Mouse (Mus musculus) left cerebral cortex, postnatal 25 days (tissue): ENCODE measurements around the gene Morc1. TPM values are rescaled to one million over a fixed set of nuclear protein-coding genes. Genes with fewer than 3 reads are reported as not detected.

Experiments
- DNase-seq, 2 experiments: peaks; one replicate each; pipeline ENCODE4 v3.0.0; 2022; ENCODE audit warnings: low spot score in 2 of 2, mixed read lengths in 1 of 2
- intact Hi-C: fragments of 180-260 bp; cut with DNase I; formaldehyde crosslinking; loops from one replicate; pipeline ENCODE4 v1.15.1; 2025
- total RNA-seq, 2 experiments: library from RNA; stranded (reverse); gene quantifications; 2 replicates each; pipeline ENCODE4 v1.2.3; 2021

Morc1 gene
- total RNA-seq, 2 experiments from 2014 or later: 0.18 TPM; not detected in 1

DNA sequence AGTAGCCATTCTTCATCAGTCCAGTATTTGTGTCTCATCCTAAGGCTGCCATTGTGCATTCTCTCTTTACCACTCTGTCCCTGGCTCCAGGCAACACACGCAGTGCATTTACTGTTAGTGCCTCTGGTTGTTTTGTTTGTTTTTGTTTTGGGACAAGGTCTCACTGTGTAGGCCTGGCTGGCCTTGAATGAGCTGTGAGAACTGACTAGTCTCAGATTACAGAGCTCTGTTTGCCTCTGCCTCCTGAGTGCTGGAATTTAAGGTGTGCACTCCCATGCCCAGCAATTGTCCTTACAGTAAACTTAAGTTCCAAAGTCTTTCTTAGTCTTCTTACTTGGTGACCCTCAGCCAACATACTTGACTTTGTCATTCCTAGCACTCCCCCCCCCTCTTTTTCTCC lies 182.7 kb downstream of the Morc1 start:
- intact Hi-C loops: no loop called here

DNA sequence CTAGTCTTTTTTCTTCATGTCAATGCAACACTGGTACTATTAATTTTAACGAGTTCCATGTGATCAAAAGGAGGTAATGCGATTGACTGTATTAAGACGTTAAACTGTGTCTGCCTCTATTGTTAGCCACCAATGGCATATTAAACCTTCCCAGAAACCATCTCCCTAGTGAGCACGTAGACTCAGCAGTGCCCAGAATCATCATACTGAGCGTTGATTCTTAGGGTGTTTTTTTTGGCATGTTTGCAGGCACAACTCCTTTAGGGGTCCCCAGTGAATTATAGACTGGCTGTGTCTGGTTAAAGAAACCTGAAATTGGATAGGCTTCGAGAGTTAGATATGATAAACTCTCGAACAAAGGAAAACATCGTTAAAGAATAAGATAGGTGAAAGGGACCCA lies 189.5 kb downstream of the Morc1 start:
- DNase-seq: no peak
- intact Hi-C loops: no loop called here

More for the DNA sequence above, 182.7 kb downstream of the Morc1 start:
- no peak for DNase-seq

DNA sequence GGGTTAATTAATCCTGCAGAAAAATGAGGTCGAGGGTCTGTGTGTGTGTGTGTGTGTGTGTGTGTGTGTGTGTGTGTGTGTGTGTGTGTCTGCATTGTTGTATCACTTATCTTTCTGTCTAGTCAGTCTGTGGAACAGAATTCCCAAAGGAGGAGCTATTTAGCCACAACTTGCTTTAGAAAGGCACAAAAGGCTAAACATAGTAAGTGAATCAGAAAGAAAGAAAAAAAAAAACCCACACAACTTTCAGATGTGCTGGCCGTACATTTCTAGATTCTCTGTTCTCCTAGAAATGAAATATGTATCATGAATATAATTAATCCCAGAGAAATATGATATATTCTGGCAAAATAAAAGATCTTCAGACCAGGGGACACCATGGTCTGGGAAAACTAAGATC lies 190.0 kb downstream of the Morc1 start:
- DNase-seq: peak in 1 of 2 experiments; percentile 26
- intact Hi-C loops: no loop called here

DNA sequence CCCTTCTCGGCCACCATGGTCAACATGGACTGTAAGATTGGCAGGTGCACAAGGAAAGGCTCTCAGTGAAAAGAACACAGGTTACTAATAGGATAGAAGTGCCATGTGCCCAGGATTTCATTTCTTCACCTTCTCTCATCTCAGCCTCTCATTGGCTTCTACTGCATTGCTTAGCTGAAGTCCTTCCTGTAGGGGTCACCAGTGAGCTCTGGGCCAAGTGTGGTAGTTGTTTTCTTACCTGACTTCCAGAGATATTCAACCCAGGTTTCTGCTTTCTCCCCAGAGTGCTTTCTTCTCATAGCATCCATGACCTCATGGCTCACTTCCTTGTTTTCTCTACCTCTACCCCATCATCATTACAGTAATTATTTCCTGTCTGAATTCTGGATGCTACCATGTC lies 192.4 kb downstream of the Morc1 start:
- DNase-seq: no peak
- intact Hi-C loops: no loop called here

DNA sequence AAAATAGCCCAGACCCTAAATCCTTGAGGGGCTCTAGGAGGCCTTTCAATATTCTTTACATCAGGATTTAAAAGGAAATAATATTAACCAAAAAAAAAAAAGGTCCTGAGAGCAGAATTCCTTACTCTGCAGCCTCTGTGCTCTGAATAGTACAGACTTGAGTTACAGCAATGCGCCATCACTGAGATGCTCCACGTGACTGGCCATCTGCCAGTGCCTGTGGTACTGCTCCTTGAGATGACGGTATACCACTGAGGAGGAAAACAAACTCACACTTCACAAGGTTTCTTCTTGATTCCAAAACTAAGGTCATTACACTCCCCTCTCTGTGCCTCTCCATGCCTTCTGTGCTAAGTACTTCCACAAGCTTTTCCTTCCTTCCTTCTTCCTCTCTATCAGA lies 195.1 kb downstream of the Morc1 start:
- intact Hi-C loops: no loop called here
- DNase-seq: no peak

DNA sequence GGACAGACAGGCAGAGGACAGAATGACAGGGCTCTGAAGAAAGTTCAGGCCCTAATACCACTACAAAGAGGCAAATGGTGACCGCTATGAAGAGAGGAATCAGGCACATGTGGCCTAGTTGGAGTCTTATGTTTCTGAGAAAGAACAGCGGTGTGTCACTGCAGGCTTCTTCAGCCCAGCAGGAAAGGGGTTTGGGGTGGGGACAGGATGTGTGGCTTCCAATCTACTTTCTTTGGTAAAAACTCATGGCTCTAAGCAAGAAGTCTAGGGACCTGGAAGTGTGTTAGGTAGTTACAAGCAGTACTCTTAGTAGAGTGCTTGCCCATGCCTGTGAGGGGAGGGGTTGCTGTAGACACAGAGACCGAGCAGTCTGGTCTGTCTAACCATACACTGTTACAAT lies 196.3 kb downstream of the Morc1 start:
- intact Hi-C loops: no loop called here
- DNase-seq: no peak

DNA sequence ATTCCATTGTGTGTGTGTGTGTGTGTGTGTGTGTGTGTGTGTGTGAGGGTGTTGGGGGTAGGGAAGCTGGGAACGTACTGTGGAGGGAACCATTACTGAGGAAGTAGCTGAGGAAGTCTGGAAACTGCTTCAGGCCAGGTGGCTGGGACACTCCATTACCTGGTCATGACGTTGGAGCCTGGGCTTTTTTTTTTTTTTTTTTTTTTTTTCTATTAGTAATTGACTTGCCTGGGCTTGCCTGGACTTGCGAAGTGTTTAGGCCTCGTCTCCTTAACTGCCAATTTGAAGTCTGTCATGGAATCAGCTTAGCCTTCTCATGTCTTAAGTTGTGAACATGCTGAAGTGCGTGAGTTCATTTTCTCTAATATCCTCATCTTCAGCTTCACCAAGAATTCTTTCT lies 198.7 kb downstream of the Morc1 start:
- DNase-seq: no peak
- intact Hi-C loops: no loop called here

DNA sequence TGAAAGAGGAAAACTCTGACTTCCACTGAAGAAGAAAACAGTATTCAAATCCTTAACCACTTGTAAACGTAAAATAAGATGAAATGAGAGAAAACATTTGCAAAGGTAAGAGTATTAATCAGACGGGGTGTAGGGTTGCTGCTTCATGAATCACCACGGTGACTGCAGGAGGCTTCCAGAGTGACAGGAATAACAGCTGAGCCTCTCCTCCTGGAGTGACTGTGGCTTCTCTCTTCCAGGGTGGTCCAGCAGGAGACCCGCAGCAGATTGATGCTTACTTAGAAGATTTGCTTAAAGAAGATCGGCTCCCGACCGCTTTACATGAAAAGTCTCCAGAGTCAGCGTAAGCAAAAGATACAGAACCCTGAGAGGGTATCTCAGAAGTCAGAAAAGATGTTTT lies 199.4 kb downstream of the Morc1 start:
- DNase-seq: no peak
- intact Hi-C loops: no loop called here

DNA sequence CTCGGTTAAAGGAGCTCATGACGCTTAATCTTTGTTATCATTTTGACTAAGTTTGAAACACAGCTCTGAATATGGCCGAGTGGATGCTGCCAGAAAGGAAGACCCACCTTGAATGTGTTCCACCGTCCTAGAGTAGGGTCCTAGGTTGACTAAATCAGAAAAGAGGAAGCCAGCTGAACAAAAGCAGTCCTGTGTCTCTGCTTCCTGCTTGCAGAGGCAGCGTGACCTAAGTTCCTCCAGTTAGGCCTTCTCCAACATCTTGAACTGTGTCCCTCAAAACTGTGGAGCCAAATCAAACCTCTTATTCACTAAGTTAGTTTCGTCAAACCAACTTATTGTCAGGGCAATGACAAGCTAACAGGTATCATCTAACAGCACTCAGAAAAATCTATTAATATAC lies 201.3 kb downstream of the Morc1 start:
- no peak for DNase-seq
- intact Hi-C loops: no loop called here

DNA sequence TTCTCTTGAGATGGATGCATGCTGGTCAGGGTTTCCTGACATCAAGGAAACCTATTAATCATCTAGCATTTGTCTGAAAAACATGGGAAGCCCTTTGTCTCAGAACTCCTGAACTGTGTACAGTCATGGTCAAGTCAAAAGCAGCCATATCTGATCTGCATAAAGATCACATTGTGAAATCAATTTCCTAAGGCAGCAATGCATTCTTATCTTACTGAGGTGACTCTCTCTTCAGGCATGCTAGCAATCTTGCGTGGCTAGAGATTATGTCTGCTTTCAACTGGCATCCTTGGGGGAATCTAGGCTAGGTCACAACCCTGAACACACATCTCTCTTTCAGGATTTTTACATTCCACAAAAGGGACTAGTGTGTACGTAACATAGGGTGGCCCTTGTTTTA lies 215.2 kb downstream of the Morc1 start:
- intact Hi-C loops: no loop called here
- no peak for DNase-seq

DNA sequence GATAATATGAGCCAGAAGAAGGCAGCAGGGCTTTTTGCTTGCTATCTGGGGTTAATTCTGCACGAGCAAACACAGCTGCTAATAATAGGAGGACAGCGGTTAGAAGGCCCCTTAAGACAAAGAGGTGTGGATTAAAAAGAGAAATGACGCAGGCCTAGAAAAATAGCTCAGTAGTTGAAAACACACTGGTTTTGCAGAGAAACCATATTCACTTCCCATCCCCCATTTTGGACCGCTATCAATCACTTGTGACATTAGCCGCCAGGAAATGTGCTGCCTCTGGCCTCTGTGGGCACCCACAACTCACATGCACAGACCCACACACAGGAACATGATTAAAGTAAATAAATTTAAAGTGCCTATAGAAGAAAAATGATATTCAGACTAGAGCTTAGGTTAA lies 240.7 kb downstream of the Morc1 start:
- intact Hi-C loops: no loop called here
- no peak for DNase-seq

DNA sequence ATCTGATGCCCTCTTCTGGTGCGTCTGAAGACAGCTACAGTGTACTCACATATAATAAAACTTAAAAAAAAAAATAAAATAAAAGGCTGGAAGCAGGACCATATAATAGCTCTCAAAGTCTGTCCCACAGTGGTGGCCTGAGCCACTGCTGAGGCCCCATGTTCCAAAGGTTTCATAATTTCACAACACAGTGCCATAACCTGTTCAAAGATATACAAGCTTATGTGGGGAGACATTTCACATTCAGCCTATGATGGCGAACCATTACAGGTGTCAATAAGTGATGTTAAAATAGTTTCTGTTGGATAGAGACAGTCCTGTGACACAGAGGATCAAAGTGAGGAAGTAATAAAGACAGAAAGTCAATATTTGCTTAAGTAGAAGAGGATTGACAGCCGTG lies 241.6 kb downstream of the Morc1 start:
- DNase-seq: no peak
- intact Hi-C loops: no loop called here

DNA sequence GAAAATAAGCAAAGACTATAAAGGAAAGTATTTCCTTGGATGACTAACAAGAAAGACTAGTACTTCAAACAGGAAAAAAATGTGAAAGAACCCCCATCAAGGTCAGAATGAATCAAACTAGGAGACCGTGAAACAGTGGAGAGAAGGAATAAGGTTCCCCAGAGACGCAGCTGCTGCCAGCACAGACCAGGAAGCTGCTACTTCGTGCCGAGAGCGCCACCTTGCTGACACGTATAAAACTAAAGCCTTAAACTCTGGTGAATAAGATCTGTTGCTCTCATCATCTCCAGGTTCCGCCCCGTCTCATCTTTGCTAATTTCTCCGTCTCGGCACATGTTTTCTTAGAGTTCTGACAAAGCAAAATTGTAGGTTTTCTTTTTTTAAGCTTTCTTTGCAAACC lies 244.6 kb downstream of the Morc1 start:
- intact Hi-C loops: no loop called here
- peak; percentile 78 to 87 for DNase-seq

DNA sequence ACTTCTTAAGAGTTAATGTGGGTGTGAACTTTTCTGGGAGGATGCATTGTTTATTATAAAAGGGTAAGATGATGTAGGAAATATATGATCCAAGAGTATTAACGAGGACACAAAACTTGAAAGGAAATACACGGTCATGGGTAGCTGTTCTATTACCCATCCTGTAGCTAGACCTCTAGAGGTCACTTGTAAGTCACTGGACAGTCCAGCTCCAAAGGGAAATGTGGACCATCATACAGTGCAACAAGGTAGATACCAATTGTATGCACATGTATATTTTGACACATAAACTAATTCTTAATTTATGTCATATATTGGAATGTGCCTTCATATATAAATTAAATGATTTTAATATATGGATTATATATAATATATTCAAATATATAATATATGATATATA lies 245.2 kb downstream of the Morc1 start:
- DNase-seq: no peak
- intact Hi-C loops: no loop called here

DNA sequence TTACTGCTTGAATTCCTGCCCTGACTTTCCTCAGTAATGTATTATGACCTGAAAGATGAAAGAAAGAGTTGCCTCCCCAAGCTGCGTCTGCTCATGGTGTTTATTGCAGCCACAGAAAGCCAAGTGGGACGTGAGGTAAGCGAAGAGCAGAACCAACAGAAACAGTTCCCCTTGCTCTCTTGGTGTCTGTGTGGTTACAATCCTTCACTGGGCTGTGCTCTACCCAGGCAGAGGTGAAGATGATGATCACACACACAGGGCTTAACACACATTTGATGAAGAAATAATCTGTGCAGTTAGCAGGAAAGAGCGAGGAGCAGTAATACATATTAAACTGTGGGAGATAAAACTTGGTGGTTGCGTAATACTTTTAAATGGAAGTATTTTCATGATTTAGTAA lies 246.3 kb downstream of the Morc1 start:
- intact Hi-C loops: no loop called here

DNA sequence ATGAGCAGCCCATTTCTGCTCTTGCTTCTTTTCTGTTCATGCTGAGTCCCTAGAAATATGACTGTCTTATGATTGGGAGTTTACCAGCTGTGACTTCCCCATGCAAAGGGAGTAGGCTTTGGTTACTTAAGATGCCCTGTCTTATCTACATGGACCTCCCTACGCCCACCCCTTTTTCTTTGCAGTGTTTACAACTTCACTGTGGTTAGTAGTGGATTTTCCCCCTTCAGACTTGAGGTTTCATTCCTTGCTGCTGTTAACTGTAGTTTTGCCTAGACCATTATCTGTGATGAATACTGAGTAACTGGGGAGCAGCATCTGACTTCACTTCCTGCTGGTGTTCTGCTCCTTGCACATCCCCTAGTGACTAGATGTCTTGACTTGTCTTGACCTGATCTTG lies 247.0 kb downstream of the Morc1 start:
- DNase-seq: no peak
- intact Hi-C loops: no loop called here

More for the DNA sequence above, 246.3 kb downstream of the Morc1 start:
- no peak for DNase-seq

Other genes with a start within 250 kb of the Morc1 start
- not detected for gene Dppa4, start 147.5 kb upstream of the Morc1 start, total RNA-seq
- not detected for gene Dppa2, start 127.3 kb upstream of the Morc1 start, total RNA-seq
- gene Gm5485, start 18.8 kb upstream of the Morc1 start, total RNA-seq: not detected